ENCODE assay signal across 31 mouse cellular contexts in genomic region chr5:76524623-76525022, GRCm38 (mm10). TPM values are rescaled to one million over a fixed set of nuclear protein-coding genes. Genes with fewer than 3 reads are reported as not detected.
DNase-seq lines count a peak whose midpoint lies in the region; ATAC-seq and TF ChIP-seq lines count a peak whose summit lies in the region.
"Had no signal": no experiment of that assay in that cellular context is flagged by ENCODE, and none has a peak within 500 bp of the region (broad histone marks: within the 10 kb centered on the region; RNA-seq: fewer than 3 reads in every experiment).

No protein-coding gene starts in this region.

- H3K27ac ChIP-seq in liver, postnatal 0 days (ENCODE audit: low read depth), result peak overlapping the region; percentile 51
- no peak overlapping the region for H3K27ac ChIP-seq in liver, embryonic 12.5 days
- no peak overlapping the region for H3K27ac ChIP-seq in CH12.LX (ENCODE audit: insufficient read depth, low read depth)
- peak overlapping the region; percentile 89 for H3K27ac ChIP-seq in bone marrow macrophage, adult 2 months (ENCODE audit: insufficient read depth, low read depth, low read length)
- no peak overlapping the region for H3K27ac ChIP-seq in midbrain, embryonic 10.5 days (replicated peaks)
- H3K27ac ChIP-seq: embryonic facial prominence, embryonic 15.5 days; heart, embryonic 15.5 days; hindbrain, embryonic 14.5 days; kidney, postnatal 0 days; limb, embryonic 10.5 days; midbrain, embryonic 13.5 days; neural tube, embryonic 13.5 days; stomach, postnatal 0 days had no signal

- no peak for DNase-seq in liver, postnatal 0 days
- peak; percentile 43 for DNase-seq in CH12.LX (ENCODE audit: extremely low read depth)
- DNase-seq in kidney, postnatal 36 days, result no peak
- no peak for DNase-seq in midbrain, embryonic 10.5 days (ENCODE audit: low spot score)
- DNase-seq: cerebellum, adult 9-11 months; forebrain, postnatal 0 days; gastrocnemius, postnatal 36 days; heart, postnatal 36 days; kidney, adult 2 months; liver; lung, embryonic 14.5 days; right cerebral cortex, postnatal 4 days had no signal

- TF ChIP-seq RAD21 in CH12.LX (IDR thresholded peaks at IDR 0.05; ENCODE audit: low read depth, low read length), result no peak

- peak overlapping the region; percentile 35; the same call in 1 of the 2 replicates for H3K4me2 ChIP-seq in liver, postnatal 0 days (ENCODE audit: low read depth, low read length)
- H3K4me2 ChIP-seq in liver, embryonic 12.5 days, result no peak overlapping the region
- peak overlapping the region; percentile 68 for H3K4me2 ChIP-seq in CH12.LX (ENCODE audit: insufficient read depth, low read depth, poor library complexity, severe bottlenecking)
- H3K4me2 ChIP-seq: embryonic facial prominence, embryonic 15.5 days; heart, embryonic 15.5 days; hindbrain, embryonic 14.5 days; lung, embryonic 14.5 days; midbrain, embryonic 13.5 days; neural tube, embryonic 13.5 days had no signal

- no peak for TF ChIP-seq EP300 in liver, postnatal 0 days (IDR thresholded peaks at IDR 0.05; ENCODE audit: low read depth)
- no peak; the same call in 1 of the 2 replicates for TF ChIP-seq EP300 in CH12.LX (IDR thresholded peaks at IDR 0.05; ENCODE audit: low read length)

- dilution Hi-C loops in CH12.LX (cut with MboI; ENCODE audit: extremely low pct_ligation_motif_present, extremely low pct_unique_long_range_greater_than_20kb, low sequenced_read_pairs), result no loop called here

- TF ChIP-seq POLR2A in CH12.LX (IDR thresholded peaks at IDR 0.05; ENCODE audit: low read depth, low read length), result no peak
- no peak for TF ChIP-seq POLR2A in bone marrow macrophage, adult 2 months (IDR thresholded peaks at IDR 0.05; ENCODE audit: borderline replicate concordance, low read depth, low read length)

- H3K36me3 ChIP-seq in liver, postnatal 0 days (replicated peaks; ENCODE audit: insufficient read depth, low read length), result no peaks in the 10 kb centered on the region
- H3K36me3 ChIP-seq in liver, embryonic 12.5 days, result no peaks in the 10 kb centered on the region
- H3K36me3 ChIP-seq in CH12.LX (replicated peaks in 1 of 2; ENCODE audit: control insufficient read depth in 1 of 2, insufficient read depth in 1 of 2, low read length in 1 of 2), result no peaks in the 10 kb centered on the region
- H3K36me3 ChIP-seq in midbrain, embryonic 10.5 days, result no peaks in the 10 kb centered on the region
- H3K36me3 ChIP-seq: embryonic facial prominence, embryonic 15.5 days; heart, embryonic 15.5 days; limb, embryonic 10.5 days; midbrain, embryonic 13.5 days; neural tube, embryonic 13.5 days had no signal

- ATAC-seq in liver, postnatal 0 days, result no peak
- no peak for ATAC-seq in liver, embryonic 12.5 days
- ATAC-seq in megakaryocyte progenitor cell, adult 5-6 weeks (replicated peaks; ENCODE audit: poor library complexity), result 0 out of 2 replicates have a peak, but pooled peaks have one; percentile 12
- ATAC-seq in CD4-positive, CD25-positive, alpha-beta regulatory T cell, adult 4 months, result no peak
- ATAC-seq: forebrain, postnatal 0 days; midbrain, embryonic 13.5 days; Patski had no signal

- no peaks in the 10 kb centered on the region for H3K27me3 ChIP-seq in liver, postnatal 0 days (ENCODE audit: insufficient read depth, low read length)
- no peaks in the 10 kb centered on the region for H3K27me3 ChIP-seq in liver, embryonic 12.5 days (replicated peaks)
- H3K27me3 ChIP-seq in CH12.LX (replicated peaks), result no peaks in the 10 kb centered on the region
- no peaks in the 10 kb centered on the region for H3K27me3 ChIP-seq in midbrain, embryonic 10.5 days (ENCODE audit: low read depth, poor library complexity, severe bottlenecking)
- H3K27me3 ChIP-seq: embryonic facial prominence, embryonic 15.5 days; heart, embryonic 15.5 days; midbrain, embryonic 13.5 days; neural tube, embryonic 13.5 days had no signal

- H3K4me1 ChIP-seq in liver, postnatal 0 days (ENCODE audit: insufficient read depth), result no peaks in the 10 kb centered on the region
- peaks cover under 1% of the 10 kb centered on the region for H3K4me1 ChIP-seq in liver, embryonic 12.5 days
- peaks cover 6 to 21% of the 10 kb centered on the region in 2 experiments; a peak in 2 of 4 replicates for H3K4me1 ChIP-seq in CH12.LX (ENCODE audit: control insufficient read depth in 1 of 2, insufficient read depth in 2 of 2)
- peaks cover 36% of the 10 kb centered on the region for H3K4me1 ChIP-seq in bone marrow macrophage, adult 2 months (ENCODE audit: control insufficient read depth, insufficient read depth, low read length)
- no peaks in the 10 kb centered on the region for H3K4me1 ChIP-seq in midbrain, embryonic 10.5 days
- H3K4me1 ChIP-seq: embryonic facial prominence, embryonic 15.5 days; heart, embryonic 15.5 days; midbrain, embryonic 13.5 days had no signal

- TF ChIP-seq CTCF in liver, postnatal 0 days (IDR thresholded peaks at IDR 0.05; ENCODE audit: low read depth), result no peak
- TF ChIP-seq CTCF in CH12.LX (conservative IDR thresholded peaks at IDR 0.05 in 1 of 2, IDR thresholded peaks at IDR 0.05 in 1 of 2; ENCODE audit: low read depth in 2 of 2, low read length in 2 of 2), result no peak
- no peak for TF ChIP-seq CTCF in bone marrow macrophage, adult 2 months (IDR thresholded peaks at IDR 0.05; ENCODE audit: low read depth, low read length)

- in situ Hi-C loops in CH12.LX (cut with MboI; ENCODE audit: low pct_ligation_motif_present, low pct_unique_long_range_greater_than_20kb, low sequenced_read_pairs), result no loop called here

- WGBS in liver, postnatal 0 days (ENCODE audit: insufficient replicate concordance), result 41% methylated on average over 5 of the region's 5 CpGs
- 33% methylated on average over 5 of the region's 5 CpGs for WGBS in liver, embryonic 12.5 days (ENCODE audit: insufficient replicate concordance)
- 79% methylated on average over 5 of the region's 5 CpGs for WGBS in midbrain, embryonic 10.5 days

- no peak overlapping the region for H3K9ac ChIP-seq in liver, postnatal 0 days (replicated peaks)
- no peak overlapping the region for H3K9ac ChIP-seq in liver, embryonic 12.5 days
- no peak overlapping the region; the same call in 1 of the 2 replicates for H3K9ac ChIP-seq in CH12.LX (ENCODE audit: insufficient read depth, low read depth)
- H3K9ac ChIP-seq: embryonic facial prominence, embryonic 15.5 days; forebrain, postnatal 0 days; heart, embryonic 15.5 days; hindbrain, embryonic 14.5 days; lung, embryonic 14.5 days; midbrain, embryonic 13.5 days; neural tube, embryonic 13.5 days had no signal

- H3K79me2 ChIP-seq in CH12.LX (replicated peaks; ENCODE audit: control insufficient read depth, extremely low read depth, insufficient read depth, poor library complexity, severe bottlenecking), result peaks cover 4% of the 10 kb centered on the region

- no peaks in the 10 kb centered on the region for H3K9me3 ChIP-seq in liver, postnatal 0 days (ENCODE audit: low read length)
- H3K9me3 ChIP-seq in liver, embryonic 12.5 days (replicated peaks), result no peaks in the 10 kb centered on the region
- H3K9me3 ChIP-seq in CH12.LX (replicated peaks; ENCODE audit: low read length), result no peaks in the 10 kb centered on the region
- H3K9me3 ChIP-seq in midbrain, embryonic 10.5 days (replicated peaks), result no peaks in the 10 kb centered on the region
- H3K9me3 ChIP-seq: embryonic facial prominence, embryonic 15.5 days; heart, embryonic 15.5 days; limb, embryonic 10.5 days; midbrain, embryonic 13.5 days; neural tube, embryonic 13.5 days had no signal

- no peak overlapping the region for H3K4me3 ChIP-seq in liver, postnatal 0 days (ENCODE audit: low read depth, low read length)
- no peak overlapping the region for H3K4me3 ChIP-seq in liver, embryonic 12.5 days
- H3K4me3 ChIP-seq in CH12.LX (replicated peaks in 1 of 3; ENCODE audit: low read depth in 2 of 3, low read length in 2 of 3, poor library complexity in 1 of 3), result no peak overlapping the region
- H3K4me3 ChIP-seq in bone marrow macrophage, adult 2 months (ENCODE audit: insufficient read depth, low read length), result peak overlapping the region; percentile 56
- H3K4me3 ChIP-seq in midbrain, embryonic 10.5 days, result no peak overlapping the region
- H3K4me3 ChIP-seq: embryonic facial prominence, embryonic 15.5 days; heart, embryonic 15.5 days; limb, embryonic 10.5 days; midbrain, embryonic 13.5 days; neural tube, embryonic 13.5 days had no signal

TF ChIP-seq in CH12.LX, 34 proteins besides CTCF, POLR2A, EP300 and RAD21 (continues in another document):
- TF ChIP-seq TBP (conservative IDR thresholded peaks at IDR 0.05; ENCODE audit: low read depth, low read length) (no peak), PAX5 (IDR thresholded peaks at IDR 0.05; ENCODE audit: low read length) (no peak), JUND (conservative IDR thresholded peaks at IDR 0.05; ENCODE audit: low read depth, low read length) (0 out of 2 replicates have a peak, but pooled peaks have one; percentile 13), ETS1 (conservative IDR thresholded peaks at IDR 0.05; ENCODE audit: low read depth, low read length) (no peak), POLR2AphosphoS2 (IDR thresholded peaks at IDR 0.05; ENCODE audit: low read depth, low read length) (no peak)

RNA-seq across cellular contexts. Expression of gene Exoc1, which starts 4.5 kb away (rescaled TPM):
- polyA plus RNA-seq in liver, postnatal 0 days (2015; fragmentation: Nextera tagmentation; extraction: Ambion mirVana), result 7.0 and 7.2 TPM in 2 replicates
- 16.3 and 19.0 TPM in 2 replicates for polyA plus RNA-seq in liver, embryonic 12.5 days (2016; fragmentation: Nextera tagmentation; extraction: Ambion mirVana)
- total RNA-seq in CH12.LX (2012; rRNA removed) (26.6 and 32.9 TPM in 2 replicates), CH12.LX (2014; rRNA removed) (30.4 and 41.3 TPM in 2 replicates)
- 32.6 and 36.2 TPM in 2 replicates for polyA plus RNA-seq in CH12.LX (2012; ENCODE audit: insufficient read length, low read depth)
- polyA plus RNA-seq in bone marrow macrophage, adult 2 months (2012; ENCODE audit: insufficient read depth, insufficient read length, missing spikeins), result 48.8 and 57.5 TPM in 2 replicates
- total RNA-seq in megakaryocyte progenitor cell, adult 5-6 weeks (2015), result 52.2 and 60.5 TPM in 2 replicates
- 52.0 and 67.5 TPM in 2 replicates for total RNA-seq in megakaryocyte progenitor cell, adult 5-6 weeks (2017)
- 43.7 and 53.1 TPM in 2 replicates for polyA plus RNA-seq in midbrain, embryonic 10.5 days (2016; fragmentation: Nextera tagmentation; extraction: Ambion mirVana)
- polyA plus RNA-seq in CD4-positive, CD25-positive, alpha-beta regulatory T cell, adult 4 months (2017; shearing (Covaris generic)), result 10 to 100 TPM; 51.5 to 88.9 TPM

RNA-seq across cellular contexts. Expression of gene Gm7271, which starts 40.8 kb away (rescaled TPM):
- polyA plus RNA-seq in liver, postnatal 0 days (2015; fragmentation: Nextera tagmentation; extraction: Ambion mirVana), result not detected in 2 replicates
- not detected in 2 replicates for polyA plus RNA-seq in liver, embryonic 12.5 days (2016; fragmentation: Nextera tagmentation; extraction: Ambion mirVana)
- total RNA-seq in CH12.LX (2012; rRNA removed), result not detected in 2 replicates
- total RNA-seq in CH12.LX (2014; rRNA removed), result not detected in 2 replicates
- not detected in 2 replicates for polyA plus RNA-seq in CH12.LX (2012; ENCODE audit: insufficient read length, low read depth)
- polyA plus RNA-seq in bone marrow macrophage, adult 2 months (2012; ENCODE audit: insufficient read depth, insufficient read length, missing spikeins), result not detected in 2 replicates
- total RNA-seq in megakaryocyte progenitor cell, adult 5-6 weeks (2015), result not detected in 2 replicates
- not detected in 2 replicates for total RNA-seq in megakaryocyte progenitor cell, adult 5-6 weeks (2017)
- 0.57 and 0.90 TPM in 2 replicates for polyA plus RNA-seq in midbrain, embryonic 10.5 days (2016; fragmentation: Nextera tagmentation; extraction: Ambion mirVana)
- polyA plus RNA-seq in CD4-positive, CD25-positive, alpha-beta regulatory T cell, adult 4 months (2017; shearing (Covaris generic)), result not detected
- total RNA-seq: adrenal gland, adult 18-20 months; common myeloid progenitor, adult 5-6 weeks; forebrain, postnatal 0 days; gastrocnemius, postnatal 36 days; heart, postnatal 36 days; layer of hippocampus, postnatal 10 days; left cerebral cortex, adult 8-10 months had no signal
- polyA plus RNA-seq: embryonic facial prominence, embryonic 15.5 days; forebrain, embryonic 11.5 days; forebrain, postnatal 0 days; heart, embryonic 15.5 days; hindbrain, embryonic 14.5 days; intestine, embryonic 14.5 days; kidney, adult 2 months; kidney, postnatal 0 days; limb, embryonic 10.5 days; lung, embryonic 14.5 days; midbrain, embryonic 13.5 days; Patski; stomach, postnatal 0 days had no signal

Comparison
In these comparisons a context has a peak if more than half of its experiments do, and no peak if none do; other contexts are left out.
1. H3K27ac ChIP-seq: peak in liver, postnatal 0 days (single experiment) and bone marrow macrophage, adult 2 months (single experiment); none in liver, embryonic 12.5 days (single experiment), CH12.LX (single experiment) and midbrain, embryonic 10.5 days (single experiment).